Mouse (Mus musculus) G1E (cell line): ENCODE results near the gene Acta2. TPM values are rescaled to one million over a fixed set of nuclear protein-coding genes. Genes with fewer than 3 reads are reported as not detected.

Experiments used
- ATAC-seq: 2 replicates; pipeline ENCODE4 v1.8.0; 2016; ENCODE audit warnings: mild to moderate bottlenecking; ENCODE audit not compliant: insufficient number of reproducible peaks, poor library complexity, low FRiP score, severe bottlenecking; ENCODE audit errors: extremely low read depth
- DNase-seq: peaks from one replicate; pipeline ENCODE4 v3.0.0; 2012; ENCODE audit warnings: low spot score
- H3K27me3 ChIP-seq: 2 replicates; pipeline ENCODE4 v1.6.1; 2012; ENCODE audit warnings: mild to moderate bottlenecking, low read length, inconsistent platforms; ENCODE audit not compliant: insufficient read depth
- H3K36me3 ChIP-seq: replicated peaks from 2 replicates; pipeline ENCODE3; 2012; ENCODE audit warnings: mild to moderate bottlenecking, inconsistent platforms
- H3K4me1 ChIP-seq: 2 replicates; pipeline ENCODE4 v1.6.1; 2012; ENCODE audit warnings: low read depth, low read length, inconsistent platforms, mixed read lengths; ENCODE audit not compliant: insufficient read depth
- H3K4me3 ChIP-seq: 2 replicates; pipeline ENCODE4 v1.5.1; 2012; ENCODE audit warnings: low read depth, mild to moderate bottlenecking, inconsistent platforms, low read length, moderate library complexity, mixed read lengths
- H3K9me3 ChIP-seq: replicated peaks from 2 replicates; pipeline ENCODE4 v1.6.1; 2012; ENCODE audit warnings: inconsistent platforms
- CTCF ChIP-seq: IDR thresholded peaks from 2 replicates; pipeline ENCODE4 v1.5.1; 2012; ENCODE audit warnings: low read depth, low read length, inconsistent platforms, mixed read lengths
- GATA1 ChIP-seq: IDR thresholded peaks from 2 replicates; pipeline ENCODE4 v1.6.1; 2012; ENCODE audit warnings: borderline replicate concordance, low read length, inconsistent platforms, mixed read lengths
- GATA2 ChIP-seq: IDR thresholded peaks from 2 replicates; pipeline ENCODE4 v1.6.1; 2012; ENCODE audit warnings: low read depth, low read length, inconsistent platforms, borderline replicate concordance
- POLR2AphosphoS5 ChIP-seq: IDR thresholded peaks from 2 replicates; pipeline ENCODE4 v1.6.1; 2012; ENCODE audit warnings: low read depth, low read length, inconsistent platforms; ENCODE audit not compliant: insufficient replicate concordance
- TAL1 ChIP-seq: conservative IDR thresholded peaks from 2 replicates; pipeline ENCODE4 v1.6.1; 2012; ENCODE audit warnings: low read depth, low read length, inconsistent platforms, mixed read lengths
- polyA plus RNA-seq: library from polyadenylated mRNA; stranded (reverse); fragments of >175 nt; gene quantifications from 2 replicates; pipeline ENCODE4 v1.2.3, GENCODE M21; 2012
- total RNA-seq, 2 experiments: library from RNA; stranded (forward) in 1 of 2; stranded (reverse) in 1 of 2; fragments of 200-1000 nt in 1 of 2; fragments of >200 nt in 1 of 2; fragmentation: Nextera tagmentation in 1 of 2; gene quantifications; 2 replicates each; pipeline ENCODE4 v1.2.3; 2014 to 2017

Gene Acta2
- total and polyA plus RNA-seq, 3 experiments = not detected

GRCm38 (mm10) chr19:34256936-34257335, 1.5 kb upstream of the Acta2 start:
- Histone ChIP-seq H3K4me3 (no peak overlapping the region), H3K9me3 (no peaks in the 10 kb centered on the region), H3K36me3 (no peaks in the 10 kb centered on the region), H3K4me1 (no peaks in the 10 kb centered on the region), H3K27me3 (0 out of 2 replicates have a peak, but pooled peaks cover 3% of the 10 kb centered on the region)
- DNase-seq = no peak
- ATAC-seq = no peak
- TF ChIP-seq CTCF (no peak), TAL1 (no peak), POLR2AphosphoS5 (no peak), GATA2 (no peak), GATA1 (no peak)

DNA sequence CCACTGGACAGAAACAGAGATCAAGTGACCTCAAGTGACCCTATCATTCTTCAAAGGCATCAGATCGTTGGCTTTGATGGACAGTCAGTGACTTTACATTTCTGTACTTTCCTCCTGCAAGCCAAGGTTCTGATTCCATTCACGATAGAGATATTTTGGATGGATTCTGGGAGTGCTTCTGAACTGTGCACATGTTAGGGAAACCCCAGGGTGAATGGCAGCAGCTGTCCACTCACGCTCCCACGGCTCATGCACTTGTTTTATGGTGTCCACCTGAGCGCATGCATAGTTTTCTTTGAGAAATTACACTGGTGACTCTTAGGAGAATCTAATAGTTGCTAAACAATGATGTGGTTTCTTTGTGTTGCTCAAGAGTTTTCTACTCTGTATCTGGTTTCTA, 759 bp upstream of the Acta2 start:
- H3K36me3 ChIP-seq = no peaks in the 10 kb centered on the region
- no peak for ATAC-seq
- no peak for TF ChIP-seq GATA1
- TF ChIP-seq TAL1 = no peak
- no peak for TF ChIP-seq GATA2
- no peak for TF ChIP-seq POLR2AphosphoS5
- no peak for TF ChIP-seq CTCF

GRCm38 (mm10) chr19:34254101-34254879, 1.1 kb downstream of the Acta2 start:
- ATAC-seq (no peak), DNase-seq (no peak)
- Histone ChIP-seq H3K4me1 (no peaks in the 10 kb centered on the region), H3K36me3 (no peaks in the 10 kb centered on the region), H3K9me3 (no peaks in the 10 kb centered on the region), H3K4me3 (no peak overlapping the region), H3K27me3 (0 out of 2 replicates have a peak, but pooled peaks cover 3% of the 10 kb centered on the region)
- TF ChIP-seq CTCF (no peak), POLR2AphosphoS5 (no peak), TAL1 (no peak), GATA2 (no peak), GATA1 (no peak)

More for the DNA sequence above, 759 bp upstream of the Acta2 start:
- no peak for DNase-seq
- Histone ChIP-seq H3K4me1 (no peaks in the 10 kb centered on the region), H3K9me3 (no peaks in the 10 kb centered on the region), H3K27me3 (0 out of 2 replicates have a peak, but pooled peaks cover 3% of the 10 kb centered on the region), H3K4me3 (no peak overlapping the region)

- Histone ChIP-seq H3K36me3 (no peaks in the 10 kb centered on the region), H3K4me3 (no peak overlapping the region), H3K4me1 (no peaks in the 10 kb centered on the region), H3K27me3 (0 out of 2 replicates have a peak, but pooled peaks cover 3% of the 10 kb centered on the region), H3K9me3 (no peaks in the 10 kb centered on the region)
- TF ChIP-seq GATA1 = no peak
- no peak for TF ChIP-seq CTCF
- no peak for TF ChIP-seq GATA2
- no peak for TF ChIP-seq POLR2AphosphoS5
- no peak for TF ChIP-seq TAL1
- no peak for DNase-seq
- no peak for ATAC-seq
Observed at GRCm38 (mm10) chr19:34252450-34252849, 2.9 kb downstream of the Acta2 start.

DNA sequence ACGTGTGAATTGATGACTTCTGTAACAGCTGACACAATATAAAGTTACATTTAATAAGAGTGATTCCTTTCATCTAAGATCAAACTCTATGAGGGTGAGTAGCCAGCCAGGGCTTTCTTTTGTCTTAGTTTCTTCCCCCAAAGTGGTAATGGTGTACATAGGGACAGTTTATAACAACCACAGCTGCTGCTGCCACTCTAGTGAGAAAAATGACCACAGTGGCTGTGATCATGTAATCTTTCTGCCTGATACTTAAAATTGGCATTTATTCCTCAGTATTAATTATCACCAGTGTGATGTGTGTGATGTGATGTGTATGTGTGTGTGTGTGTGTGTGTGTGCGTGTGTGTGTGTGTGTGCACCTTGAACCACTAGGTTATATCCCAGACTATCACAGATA, 3.5 kb downstream of the Acta2 start:
- Histone ChIP-seq H3K27me3 (0 out of 2 replicates have a peak, but pooled peaks cover 3% of the 10 kb centered on the region), H3K36me3 (no peaks in the 10 kb centered on the region), H3K9me3 (no peaks in the 10 kb centered on the region), H3K4me1 (no peaks in the 10 kb centered on the region), H3K4me3 (no peak overlapping the region)
- no peak for DNase-seq
- ATAC-seq = no peak
- no peak for TF ChIP-seq POLR2AphosphoS5
- TF ChIP-seq TAL1 = no peak
- TF ChIP-seq CTCF = no peak

DNA sequence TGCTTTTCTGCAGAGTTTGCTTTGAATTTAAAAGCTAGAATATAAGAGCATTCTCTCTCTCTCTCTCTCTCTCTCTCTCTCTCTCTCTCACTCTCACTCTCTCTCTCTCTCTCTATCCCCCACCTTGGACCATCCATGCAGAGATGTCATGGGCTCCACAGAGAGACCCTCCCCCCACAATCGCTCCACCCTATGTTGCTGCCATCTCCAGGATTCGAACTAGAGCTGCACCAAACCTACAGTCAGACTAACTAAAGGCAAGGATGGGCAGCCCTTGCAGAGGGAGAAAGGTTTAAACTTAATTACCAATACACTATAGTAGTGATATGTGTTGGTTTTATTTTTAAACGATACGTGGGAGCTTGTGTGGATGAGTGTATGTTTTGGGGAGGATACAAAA, 4.8 kb downstream of the Acta2 start:
- ATAC-seq = no peak
- no peak overlapping the region for H3K4me3 ChIP-seq
- 0 out of 2 replicates have a peak, but pooled peaks cover 3% of the 10 kb centered on the region for H3K27me3 ChIP-seq
- H3K4me1 ChIP-seq = no peaks in the 10 kb centered on the region
- no peak for DNase-seq
- H3K9me3 ChIP-seq = no peaks in the 10 kb centered on the region
- TF ChIP-seq CTCF (no peak), TAL1 (no peak), POLR2AphosphoS5 (no peak), GATA2 (no peak), GATA1 (no peak)
- H3K36me3 ChIP-seq = no peaks in the 10 kb centered on the region
